Mouse (Mus musculus) left cerebral cortex, adult 2 months (tissue): ENCODE data around the gene Retreg3. TPM values are rescaled to one million over a fixed set of nuclear protein-coding genes. Genes with fewer than 3 reads are reported as not detected.

Experiments
- DNase-seq, 2 experiments: peaks; one replicate each; pipeline ENCODE4 v3.0.0; 2021 to 2022; ENCODE audit warnings: low spot score in 2 of 2, mixed read lengths in 1 of 2; ENCODE audit errors: extremely low spot score in 1 of 2
- H3K27ac ChIP-seq: fragments of 200-600 bp; 2 replicates; pipeline ENCODE4 v1.8.1; 2022
- H3K4me3 ChIP-seq: fragments of 200-600 bp; 2 replicates; pipeline ENCODE4 v1.8.1; 2022
- CTCF ChIP-seq: fragments of 200-600 bp; IDR thresholded peaks from 2 replicates; pipeline ENCODE4 v1.8.1; 2022; ENCODE audit warnings: antibody characterized with exemption, mild to moderate bottlenecking, moderate library complexity
- intact Hi-C: fragments of 180-260 bp; cut with DNase I; formaldehyde crosslinking; loops from one replicate; pipeline ENCODE4 v1.15.1; 2025
- long read RNA-seq, 2 experiments: library from polyadenylated mRNA; stranded (forward); transcript quantifications; one replicate each; pipeline ENCODE4 v2.0.0; 2021; ENCODE audit warnings: borderline mapping rate in 2 of 2
- total RNA-seq, 2 experiments: library from RNA; stranded (reverse); gene quantifications; 2 replicates each; pipeline ENCODE4 v1.2.3; 2021

The Retreg3 gene
- 10 to 100 TPM; 50.7 to 56.6 TPM for total RNA-seq
- long read RNA-seq, experiment 1, transcript Retreg3-201 (9 exons, 3,165 nt) = major isoform, 8 of 13 reads
- long read RNA-seq, experiment 1, partial matches to known transcripts = 0 of 13 reads
- long read RNA-seq, experiment 1, other reads (novel, unspliced or antisense) = 5 of 13 reads
- long read RNA-seq, experiment 2, transcript Retreg3-201 (9 exons, 3,165 nt) = major isoform, 15 of 17 reads
- long read RNA-seq, experiment 2, partial matches to known transcripts = 1 of 17 reads
- long read RNA-seq, experiment 2, other reads (novel, unspliced or antisense) = 1 of 17 reads

- Histone ChIP-seq H3K4me3 (peak within 1 kb of the TSS; percentile 97), H3K27ac (peak within 1 kb of the TSS; percentile 97)
- no peak; the same call in 1 of the 2 replicates for TF ChIP-seq CTCF
- DNase-seq = peak; percentile 99 to 100
- intact Hi-C loops = loop anchor here (1.0 kb wide), 1 partner anchor 51 kb away; the partner anchor contains the start of gene Plekhh3
These were observed at the start of gene Retreg3, which contains the start of gene Tubg1 for GRCm38 (mm10) chr11:101119761-101120544. TSS of gene Retreg3 (minus strand) at chr11:101119893. TSS of gene Tubg1 (plus strand) at chr11:101119938.

GRCm38 (mm10) chr11:101168301-101168980, 48.7 kb upstream of the Retreg3 start:
- no peak for DNase-seq
- intact Hi-C loops = no loop called here
- Histone ChIP-seq H3K27ac (no peak overlapping the region), H3K4me3 (no peak overlapping the region)
- no peak for TF ChIP-seq CTCF

- DNase-seq = no peak
- intact Hi-C loops = no loop called here
- Histone ChIP-seq H3K4me3 (no peak overlapping the region), H3K27ac (no peak overlapping the region)
- TF ChIP-seq CTCF = no peak
These were observed 48.2 kb upstream of the Retreg3 start for GRCm38 (mm10) chr11:101167963-101168300.

- intact Hi-C loops = no loop called here
- Histone ChIP-seq H3K27ac (no peak overlapping the region), H3K4me3 (no peak overlapping the region)
- no peak for TF ChIP-seq CTCF
- DNase-seq = no peak
These were observed 47.7 kb upstream of the Retreg3 start for GRCm38 (mm10) chr11:101167211-101167962.

GRCm38 (mm10) chr11:101166357-101166756, 46.7 kb upstream of the Retreg3 start:
- DNase-seq = no peak
- Histone ChIP-seq H3K4me3 (no peak overlapping the region), H3K27ac (no peak overlapping the region)
- no peak for TF ChIP-seq CTCF
- intact Hi-C loops = no loop called here

GRCm38 (mm10) chr11:101164677-101165580, 45.2 kb upstream of the Retreg3 start:
- TF ChIP-seq CTCF = no peak
- intact Hi-C loops = no loop called here
- no peak for DNase-seq
- H3K4me3 ChIP-seq = no peak overlapping the region
- no peak overlapping the region for H3K27ac ChIP-seq

- Histone ChIP-seq H3K4me3 (no peak overlapping the region), H3K27ac (no peak overlapping the region)
- TF ChIP-seq CTCF = no peak
- no peak for DNase-seq
- intact Hi-C loops = no loop called here
These were observed 44.6 kb upstream of the Retreg3 start for GRCm38 (mm10) chr11:101164351-101164665.

- no peak overlapping the region for H3K4me3 ChIP-seq
- no peak for DNase-seq
- intact Hi-C loops = no loop called here
- TF ChIP-seq CTCF = no peak
- no peak overlapping the region for H3K27ac ChIP-seq
These were observed 44.0 kb upstream of the Retreg3 start for GRCm38 (mm10) chr11:101163476-101164350.

- Histone ChIP-seq H3K4me3 (no peak overlapping the region), H3K27ac (no peak overlapping the region)
- no peak for TF ChIP-seq CTCF
- intact Hi-C loops = no loop called here
- DNase-seq = no peak
These were observed 43.1 kb upstream of the Retreg3 start for GRCm38 (mm10) chr11:101162772-101163171.

- H3K27ac ChIP-seq = no peak overlapping the region
- intact Hi-C loops = no loop called here
- no peak overlapping the region for H3K4me3 ChIP-seq
- TF ChIP-seq CTCF = no peak
- no peak for DNase-seq
These were observed 42.6 kb upstream of the Retreg3 start for GRCm38 (mm10) chr11:101162301-101162700.
